Mouse (Mus musculus) bone marrow, adult 2 months (tissue): ENCODE measurements around the gene Map2k2.

Experiments
- CTCF ChIP-seq: fragments of 200-500 bp; IDR thresholded peaks from 2 replicates; pipeline ENCODE4 v1.5.1; 2011; ENCODE audit warnings: low read length, control low read depth; ENCODE audit not compliant: control insufficient read depth, insufficient read depth
- POLR2A ChIP-seq: fragments of 200-500 bp; IDR thresholded peaks from 2 replicates; pipeline ENCODE4 v1.6.1; 2011; ENCODE audit warnings: low read depth, mild to moderate bottlenecking, control low read depth, low read length, borderline replicate concordance; ENCODE audit not compliant: control insufficient read depth

- TF ChIP-seq POLR2A (no peak), CTCF (no peak)
Observed at GRCm38 (mm10) chr10:81123500-81123899, 17.8 kb downstream of the Map2k2 start.
